Mouse (Mus musculus): ENCODE measurements around the gene Dhodh. TPM values are rescaled to one million over a fixed set of nuclear protein-coding genes. Genes with fewer than 3 reads are reported as not detected.

Gene Dhodh
- total and polyA plus RNA-seq, 2 experiments = 7.5 to 14.0 TPM

GRCm38 (mm10) chr8:109565498-109566333 is 42.8 kb downstream of the Dhodh start, which contains the start of the genes Dhx38 and Txnl4b:
Gene Dhx38 (minus strand): TSS chr8:109565861.
Gene Txnl4b (plus strand): TSS chr8:109565892.
- Histone ChIP-seq H3K79me2 (ENCODE audit: control insufficient read depth, insufficient read depth, low read length) (peaks cover 4% of the 10 kb centered on the region), H3K4me3 (ENCODE audit: insufficient read depth, low read depth, low read length) (peak within 1 kb of the TSS; percentile 90), H3K27me3 (ENCODE audit: control insufficient read depth, insufficient read depth, low read length) (no peaks in the 10 kb centered on the region), H3K27ac (replicated peaks; ENCODE audit: insufficient read depth, low read depth, low read length) (peak within 1 kb of the TSS; percentile 84), H3K9ac (ENCODE audit: low read depth, low read length) (peak within 1 kb of the TSS; percentile 88), H3K4me1 (ENCODE audit: control insufficient read depth, insufficient read depth, low read length) (peaks cover 9% of the 10 kb centered on the region; the same call in 1 of the 2 replicates), H3K36me3 (ENCODE audit: control insufficient read depth, insufficient read depth, low read length) (peaks cover 11% of the 10 kb centered on the region)
- WGBS = under 1% methylated on average over 52 of the region's 52 CpGs
- DNase-seq (ENCODE audit: extremely low read depth, low read depth, low spot score) = peak; percentile 99
- TF ChIP-seq CTCF (IDR thresholded peaks at IDR 0.05; ENCODE audit: low read depth, low read length) (no peak), POLR2A (IDR thresholded peaks at IDR 0.05; ENCODE audit: extremely low read depth, insufficient read depth, low read length) (0 out of 2 replicates have a peak, but pooled peaks have one; percentile 34)

- Histone ChIP-seq H3K27me3 (ENCODE audit: control insufficient read depth, insufficient read depth, low read length) (no peaks in the 10 kb centered on the region), H3K36me3 (ENCODE audit: control insufficient read depth, insufficient read depth, low read length) (peaks cover 13% of the 10 kb centered on the region), H3K4me1 (ENCODE audit: control insufficient read depth, insufficient read depth, low read length) (peaks cover 9% of the 10 kb centered on the region; the same call in 1 of the 2 replicates), H3K4me3 (ENCODE audit: insufficient read depth, low read depth, low read length) (peak overlapping the region; percentile 90), H3K27ac (replicated peaks; ENCODE audit: insufficient read depth, low read depth, low read length) (peak overlapping the region; percentile 79), H3K79me2 (ENCODE audit: control insufficient read depth, insufficient read depth, low read length) (peaks cover 4% of the 10 kb centered on the region), H3K9ac (ENCODE audit: low read depth, low read length) (peak overlapping the region; percentile 88)
- no peak for TF ChIP-seq CTCF (IDR thresholded peaks at IDR 0.05; ENCODE audit: low read depth, low read length)
- no peak for TF ChIP-seq POLR2A (IDR thresholded peaks at IDR 0.05; ENCODE audit: extremely low read depth, insufficient read depth, low read length)
- WGBS = 3% methylated on average over 10 of the region's 10 CpGs
- DNase-seq (ENCODE audit: extremely low read depth, low read depth, low spot score) = peak; percentile 19
These were observed 43.7 kb downstream of the Dhodh start for GRCm38 (mm10) chr8:109564766-109565165.

DNA sequence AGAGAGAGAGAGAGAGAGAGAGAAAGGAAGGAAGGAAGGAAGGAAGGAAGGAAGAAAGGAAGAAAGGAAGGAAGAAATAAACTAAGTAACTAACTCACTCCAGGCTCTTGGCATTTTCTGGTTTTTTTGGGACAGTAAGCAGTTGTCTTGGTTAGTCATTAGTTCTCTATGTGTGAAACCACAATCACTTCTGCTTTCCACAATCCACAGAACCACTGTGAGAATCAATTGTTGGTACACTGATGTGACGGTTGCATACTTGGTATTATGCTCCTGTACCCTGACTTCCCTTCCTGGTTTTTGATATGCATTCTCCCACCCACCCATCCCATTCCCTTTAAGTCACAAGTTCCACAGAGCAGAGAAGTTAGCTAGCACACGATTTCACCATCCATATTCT is 44.6 kb downstream of the Dhodh start:
- no peak overlapping the region for H3K27ac ChIP-seq (replicated peaks; ENCODE audit: insufficient read depth, low read depth, low read length)
- H3K4me3 ChIP-seq (ENCODE audit: insufficient read depth, low read depth, low read length) = no peak overlapping the region
- 60% methylated on average over 2 of the region's 2 CpGs for WGBS
- peaks cover 9% of the 10 kb centered on the region; the same call in 1 of the 2 replicates for H3K4me1 ChIP-seq (ENCODE audit: control insufficient read depth, insufficient read depth, low read length)
- H3K79me2 ChIP-seq (ENCODE audit: control insufficient read depth, insufficient read depth, low read length) = peaks cover 4% of the 10 kb centered on the region
- no peak overlapping the region for H3K9ac ChIP-seq (ENCODE audit: low read depth, low read length)
- peaks cover 17% of the 10 kb centered on the region for H3K36me3 ChIP-seq (ENCODE audit: control insufficient read depth, insufficient read depth, low read length)
- no peak for DNase-seq (ENCODE audit: extremely low read depth, low read depth, low spot score)
- H3K27me3 ChIP-seq (ENCODE audit: control insufficient read depth, insufficient read depth, low read length) = no peaks in the 10 kb centered on the region
- no peak for TF ChIP-seq POLR2A (IDR thresholded peaks at IDR 0.05; ENCODE audit: extremely low read depth, insufficient read depth, low read length)
- TF ChIP-seq CTCF (IDR thresholded peaks at IDR 0.05; ENCODE audit: low read depth, low read length) = no peak

DNA sequence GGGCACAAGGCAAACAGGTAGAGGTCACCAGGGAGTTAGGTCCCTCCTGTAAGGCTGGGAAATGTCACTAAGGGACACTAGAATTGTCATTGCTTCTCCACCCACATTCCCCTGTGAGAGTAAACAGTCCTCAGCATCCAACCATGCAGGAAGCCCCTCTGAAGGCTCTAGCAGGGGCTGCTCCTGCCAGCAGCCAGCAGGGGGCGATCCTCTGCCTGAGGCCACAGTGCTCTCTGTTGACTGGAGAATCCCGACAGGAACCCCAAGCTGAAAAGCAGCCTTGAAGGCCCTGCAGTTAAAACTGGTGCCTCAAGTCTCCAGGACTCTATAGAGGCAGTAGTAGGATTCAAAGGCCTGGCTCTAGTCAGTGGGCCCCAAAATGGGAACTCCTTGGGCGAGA is 56.8 kb downstream of the Dhodh start:
- Histone ChIP-seq H3K27ac (replicated peaks; ENCODE audit: insufficient read depth, low read depth, low read length) (no peak overlapping the region), H3K9ac (ENCODE audit: low read depth, low read length) (no peak overlapping the region), H3K36me3 (ENCODE audit: control insufficient read depth, insufficient read depth, low read length) (peaks cover 36% of the 10 kb centered on the region), H3K4me1 (ENCODE audit: control insufficient read depth, insufficient read depth, low read length) (no peaks in the 10 kb centered on the region), H3K27me3 (ENCODE audit: control insufficient read depth, insufficient read depth, low read length) (no peaks in the 10 kb centered on the region), H3K79me2 (ENCODE audit: control insufficient read depth, insufficient read depth, low read length) (no peaks in the 10 kb centered on the region), H3K4me3 (ENCODE audit: insufficient read depth, low read depth, low read length) (no peak overlapping the region)
- 54% methylated on average over 3 of the region's 3 CpGs for WGBS
- no peak for DNase-seq (ENCODE audit: extremely low read depth, low read depth, low spot score)
- TF ChIP-seq POLR2A (IDR thresholded peaks at IDR 0.05; ENCODE audit: extremely low read depth, insufficient read depth, low read length) (no peak), CTCF (IDR thresholded peaks at IDR 0.05; ENCODE audit: low read depth, low read length) (peak; percentile 70)

- Histone ChIP-seq H3K27ac (replicated peaks; ENCODE audit: insufficient read depth, low read depth, low read length) (no peak overlapping the region), H3K27me3 (ENCODE audit: control insufficient read depth, insufficient read depth, low read length) (no peaks in the 10 kb centered on the region), H3K36me3 (ENCODE audit: control insufficient read depth, insufficient read depth, low read length) (peaks cover 3% of the 10 kb centered on the region; the same call in 1 of the 2 replicates), H3K79me2 (ENCODE audit: control insufficient read depth, insufficient read depth, low read length) (no peaks in the 10 kb centered on the region), H3K4me3 (ENCODE audit: insufficient read depth, low read depth, low read length) (no peak overlapping the region), H3K4me1 (ENCODE audit: control insufficient read depth, insufficient read depth, low read length) (no peaks in the 10 kb centered on the region), H3K9ac (ENCODE audit: low read depth, low read length) (no peak overlapping the region)
- TF ChIP-seq POLR2A (IDR thresholded peaks at IDR 0.05; ENCODE audit: extremely low read depth, insufficient read depth, low read length) (no peak), CTCF (IDR thresholded peaks at IDR 0.05; ENCODE audit: low read depth, low read length) (no peak)
- no peak for DNase-seq (ENCODE audit: extremely low read depth, low read depth, low spot score)
- WGBS = 46% methylated on average over 3 of the region's 3 CpGs
These were observed 64.4 kb downstream of the Dhodh start for GRCm38 (mm10) chr8:109544049-109544448.

All from liver, adult 2 months (tissue).